Comparison of ENCODE assay signal across 19 mouse cellular contexts in the genomic region with DNA sequence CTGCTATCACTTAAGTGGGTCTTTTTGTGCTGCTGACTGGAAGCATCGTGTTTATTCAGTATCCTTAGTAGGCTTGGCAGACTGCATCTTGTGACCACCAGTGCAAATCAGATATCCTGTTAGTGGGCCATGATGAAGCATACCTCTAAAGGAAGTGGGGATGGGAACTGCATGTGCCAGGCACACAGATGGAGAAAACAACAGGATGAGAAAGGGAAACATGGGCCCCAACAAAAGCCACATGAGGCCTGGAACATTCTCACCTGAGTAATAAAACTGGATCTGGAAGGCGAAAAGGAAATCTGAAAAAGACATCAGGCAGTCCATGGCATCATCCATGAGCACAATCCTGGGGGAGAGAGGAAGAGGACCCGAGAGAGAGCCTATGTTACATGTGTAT. TPM values are rescaled to one million over a fixed set of nuclear protein-coding genes. Genes with fewer than 3 reads are reported as not detected.
DNase-seq lines count a peak whose midpoint lies in the region; ATAC-seq and TF ChIP-seq lines count a peak whose summit lies in the region.
"Had no signal": no experiment of that assay in that cellular context is flagged by ENCODE, and none has a peak within 500 bp of the region (broad histone marks: within the 10 kb centered on the region; RNA-seq: fewer than 3 reads in every experiment).

No protein-coding gene starts in this region.

- peaks cover 18% of the 10 kb centered on the region for H3K36me3 ChIP-seq in hindbrain, embryonic 13.5 days
- no peaks in the 10 kb centered on the region for H3K36me3 ChIP-seq in hindbrain, embryonic 11.5 days (ENCODE audit: control insufficient read depth, insufficient read depth, low read length)
- H3K36me3 ChIP-seq in lung, embryonic 16.5 days (ENCODE audit: control insufficient read depth, insufficient read depth, low read length), result no peaks in the 10 kb centered on the region
- H3K36me3 ChIP-seq: heart, embryonic 12.5 days had no signal

- H3K9ac ChIP-seq in hindbrain, embryonic 13.5 days, result 0 out of 2 replicates have a peak overlapping the region, but pooled peaks have one; percentile 35
- no peak overlapping the region for H3K9ac ChIP-seq in hindbrain, embryonic 11.5 days (ENCODE audit: low read depth, low read length)
- no peak overlapping the region for H3K9ac ChIP-seq in lung, embryonic 16.5 days (ENCODE audit: low read length)
- H3K9ac ChIP-seq: heart, embryonic 12.5 days; liver, postnatal 0 days had no signal

- H3K27ac ChIP-seq in hindbrain, embryonic 13.5 days, result no peak overlapping the region
- no peak overlapping the region for H3K27ac ChIP-seq in hindbrain, embryonic 11.5 days (ENCODE audit: low read depth, low read length)
- peak overlapping the region; percentile 48; the same call in 1 of the 2 replicates for H3K27ac ChIP-seq in lung, embryonic 16.5 days (ENCODE audit: low read length)
- H3K27ac ChIP-seq in olfactory bulb, adult 2 months (ENCODE audit: insufficient read depth, low read depth, low read length), result peak overlapping the region; percentile 6; the same call in 1 of the 2 replicates

- no peak for TF ChIP-seq POLR2A in olfactory bulb, adult 2 months (IDR thresholded peaks at IDR 0.05; ENCODE audit: insufficient read depth, low read depth, low read length)

- peak; percentile 28 for DNase-seq in cerebellum, adult 8-10 months
- no peak for DNase-seq in hindbrain, embryonic 11.5 days (ENCODE audit: low spot score)
- no peak for DNase-seq in lung, postnatal 4 days
- DNase-seq: adrenal gland, postnatal 14 days; embryo, embryonic 11 days; heart, postnatal 4 days; kidney, adult 2 months; kidney, postnatal 36 days; liver, postnatal 0 days; spleen, adult 18-20 months; thymus, postnatal 36 days had no signal

- H3K27me3 ChIP-seq in hindbrain, embryonic 13.5 days, result no peaks in the 10 kb centered on the region
- no peaks in the 10 kb centered on the region for H3K27me3 ChIP-seq in hindbrain, embryonic 11.5 days (ENCODE audit: control insufficient read depth, insufficient read depth, low read length)
- H3K27me3 ChIP-seq in lung, embryonic 16.5 days (ENCODE audit: control insufficient read depth, insufficient read depth, low read depth, low read length), result no peaks in the 10 kb centered on the region
- H3K27me3 ChIP-seq: heart, embryonic 12.5 days had no signal

- 89% methylated on average over 3 of the region's 3 CpGs for WGBS in hindbrain, embryonic 13.5 days
- WGBS in hindbrain, embryonic 11.5 days, result 84% methylated on average over 3 of the region's 3 CpGs
- WGBS in lung, embryonic 16.5 days, result 68% methylated on average over 3 of the region's 3 CpGs
- 48% methylated on average over 3 of the region's 3 CpGs for WGBS in olfactory bulb, adult 2 months

- no peak for ATAC-seq in cerebellum, adult (ENCODE audit: insufficient number of reproducible peaks, low FRiP score, low TSS enrichment)
- ATAC-seq in hindbrain, embryonic 13.5 days (ENCODE audit: low FRiP score), result no peak
- no peak for ATAC-seq in hindbrain, embryonic 11.5 days (ENCODE audit: low FRiP score)
- ATAC-seq in lung, embryonic 16.5 days (ENCODE audit: low read depth), result no peak
- ATAC-seq in erythroblast, adult 5-6 weeks (replicated peaks; ENCODE audit: low FRiP score, poor library complexity, severe bottlenecking), result no peak
- ATAC-seq: liver, postnatal 0 days had no signal

- TF ChIP-seq CTCF in olfactory bulb, adult 2 months (IDR thresholded peaks at IDR 0.05; ENCODE audit: insufficient read depth, low read depth, low read length), result no peak

- no peaks in the 10 kb centered on the region for H3K9me3 ChIP-seq in hindbrain, embryonic 13.5 days
- no peaks in the 10 kb centered on the region for H3K9me3 ChIP-seq in hindbrain, embryonic 11.5 days (ENCODE audit: control insufficient read depth, low read length)
- H3K9me3 ChIP-seq in lung, embryonic 16.5 days (ENCODE audit: control insufficient read depth, low read length), result no peaks in the 10 kb centered on the region
- H3K9me3 ChIP-seq: heart, embryonic 12.5 days had no signal

- H3K4me2 ChIP-seq in hindbrain, embryonic 13.5 days, result no peak overlapping the region
- no peak overlapping the region for H3K4me2 ChIP-seq in hindbrain, embryonic 11.5 days (replicated peaks; ENCODE audit: low read depth, low read length)
- no peak overlapping the region for H3K4me2 ChIP-seq in lung, embryonic 16.5 days (ENCODE audit: low read depth, low read length)
- H3K4me2 ChIP-seq: heart, embryonic 12.5 days had no signal

- no peak overlapping the region for H3K4me3 ChIP-seq in hindbrain, embryonic 13.5 days
- no peak overlapping the region for H3K4me3 ChIP-seq in hindbrain, embryonic 11.5 days (ENCODE audit: low read depth, low read length)
- no peak overlapping the region for H3K4me3 ChIP-seq in lung, embryonic 16.5 days (ENCODE audit: low read length)
- no peak overlapping the region for H3K4me3 ChIP-seq in olfactory bulb, adult 2 months (ENCODE audit: insufficient read depth, low read depth, low read length)
- H3K4me3 ChIP-seq: erythroblast, embryonic 14.5 days; heart, embryonic 12.5 days had no signal

- H3K4me1 ChIP-seq in hindbrain, embryonic 13.5 days (replicated peaks), result peaks cover 11% of the 10 kb centered on the region
- no peaks in the 10 kb centered on the region for H3K4me1 ChIP-seq in hindbrain, embryonic 11.5 days (replicated peaks; ENCODE audit: control insufficient read depth, insufficient read depth, low read length)
- peaks cover 18% of the 10 kb centered on the region for H3K4me1 ChIP-seq in lung, embryonic 16.5 days (replicated peaks; ENCODE audit: control insufficient read depth, insufficient read depth, low read length)
- H3K4me1 ChIP-seq in olfactory bulb, adult 2 months (ENCODE audit: control insufficient read depth, insufficient read depth, low read length), result peaks cover 6% of the 10 kb centered on the region

RNA-seq across cellular contexts. Expression of a gene that starts 19.2 kb away (rescaled TPM):
- polyA plus RNA-seq in hindbrain, embryonic 13.5 days (2015; fragmentation: Nextera tagmentation; extraction: Ambion mirVana), result 69.4 and 70.4 TPM in 2 replicates
- 66.1 and 78.9 TPM in 2 replicates for polyA plus RNA-seq in hindbrain, embryonic 11.5 days (2014; fragmentation: Nextera tagmentation; extraction: Ambion mirVana)
- polyA plus RNA-seq in lung, embryonic 16.5 days (2015; fragmentation: Nextera tagmentation; extraction: Ambion mirVana), result 86.0 and 89.8 TPM in 2 replicates
- polyA plus RNA-seq in olfactory bulb, adult 2 months (2012; ENCODE audit: insufficient read depth, insufficient read length, low replicate concordance, missing spikeins), result not detected in 2 replicates
- total RNA-seq in erythroblast, adult 5-6 weeks (2015; ENCODE audit: low replicate concordance), result 11.3 and 23.1 TPM in 2 replicates
- total RNA-seq in erythroblast, adult 5-6 weeks (2017; ENCODE audit: low replicate concordance), result 18.7 and 28.9 TPM in 2 replicates

RNA-seq across cellular contexts. Expression of a gene that starts 28.2 kb away (rescaled TPM):
- polyA plus RNA-seq in hindbrain, embryonic 13.5 days (2015; fragmentation: Nextera tagmentation; extraction: Ambion mirVana), result 12.8 and 14.5 TPM in 2 replicates
- 16.4 and 17.3 TPM in 2 replicates for polyA plus RNA-seq in hindbrain, embryonic 11.5 days (2014; fragmentation: Nextera tagmentation; extraction: Ambion mirVana)
- polyA plus RNA-seq in lung, embryonic 16.5 days (2015; fragmentation: Nextera tagmentation; extraction: Ambion mirVana), result 52.8 and 57.4 TPM in 2 replicates
- polyA plus RNA-seq in olfactory bulb, adult 2 months (2012; ENCODE audit: insufficient read depth, insufficient read length, low replicate concordance, missing spikeins), result not detected in 2 replicates
- not detected in 2 replicates for total RNA-seq in erythroblast, adult 5-6 weeks (2015; ENCODE audit: low replicate concordance)
- total RNA-seq in erythroblast, adult 5-6 weeks (2017; ENCODE audit: low replicate concordance), result not detected in 2 replicates
- total RNA-seq: megakaryocyte-erythroid progenitor cell, adult 5-6 weeks had no signal
- polyA plus RNA-seq: erythroblast, embryonic 14.5 days had no signal

RNA-seq across cellular contexts. Expression of a gene that starts 47.2 kb away (rescaled TPM):
- polyA plus RNA-seq in hindbrain, embryonic 13.5 days (2015; fragmentation: Nextera tagmentation; extraction: Ambion mirVana), result 14.1 and 15.2 TPM in 2 replicates
- polyA plus RNA-seq in hindbrain, embryonic 11.5 days (2014; fragmentation: Nextera tagmentation; extraction: Ambion mirVana), result 6.2 and 8.6 TPM in 2 replicates
- 22.0 and 22.1 TPM in 2 replicates for polyA plus RNA-seq in lung, embryonic 16.5 days (2015; fragmentation: Nextera tagmentation; extraction: Ambion mirVana)
- not detected in 2 replicates for polyA plus RNA-seq in olfactory bulb, adult 2 months (2012; ENCODE audit: insufficient read depth, insufficient read length, low replicate concordance, missing spikeins)
- 1.3 and 2.5 TPM in 2 replicates for total RNA-seq in erythroblast, adult 5-6 weeks (2015; ENCODE audit: low replicate concordance)
- 1.5 and 1.7 TPM in 2 replicates for total RNA-seq in erythroblast, adult 5-6 weeks (2017; ENCODE audit: low replicate concordance)

Comparison
In these comparisons a context has a peak if more than half of its experiments do, and no peak if none do; other contexts are left out.
1. H3K27ac ChIP-seq: peak in lung, embryonic 16.5 days (single experiment) and olfactory bulb, adult 2 months (single experiment); none in hindbrain, embryonic 13.5 days (single experiment) and hindbrain, embryonic 11.5 days (single experiment).
2. RNA of a gene that starts 28.2 kb away (polyA plus RNA-seq): 52.8 to 57.4 TPM in lung, embryonic 16.5 days, 16.4 to 17.3 TPM in hindbrain, embryonic 11.5 days and 12.8 to 14.5 TPM in hindbrain, embryonic 13.5 days; not detected in olfactory bulb, adult 2 months; every median in the first group is over 10 times any median in the second.